Mouse (Mus musculus) liver, adult 2 months (tissue): ENCODE results near the gene Grm7.

Source experiments
- CTCF ChIP-seq: fragments of 200-500 bp; IDR thresholded peaks from 2 replicates; pipeline ENCODE4 v1.5.1; 2011; ENCODE audit warnings: low read depth, low read length, control low read depth
- POLR2A ChIP-seq: fragments of 200-500 bp; IDR thresholded peaks from 2 replicates; pipeline ENCODE4 v1.6.1; 2011; ENCODE audit warnings: low read length, control low read depth; ENCODE audit not compliant: insufficient read depth; ENCODE audit errors: extremely low read depth

- no peak for TF ChIP-seq CTCF
- TF ChIP-seq POLR2A, result no peak
These were observed 658.7 kb downstream of the Grm7 start for GRCm38 (mm10) chr6:111303912-111304555.
